Mouse (Mus musculus) kidney, postnatal 0 days (tissue): ENCODE data around the gene Proca1. TPM values are rescaled to one million over a fixed set of nuclear protein-coding genes. Genes with fewer than 3 reads are reported as not detected.
A peak's percentile ranks its signal among the peaks of the same experiment; 100 is the strongest.
"Not testable (repeated sequence)": the region's sequence is repeated elsewhere in the genome, so short reads cannot be mapped to it uniquely, and the experiment has no call there.

Experiments used
- ATAC-seq: fragments of 200-750 bp; cut with Nextera tagmentation; replicated peaks from 2 replicates; pipeline ENCODE4 v1.8.0; 2017; ENCODE audit warnings: low read depth, moderate number of reproducible peaks, moderate TSS enrichment, moderate library complexity; ENCODE audit not compliant: low FRiP score
- DNase-seq: peaks from one replicate; pipeline ENCODE4 v3.0.0-alpha.2; 2016; ENCODE audit warnings: low spot score
- H3K27ac ChIP-seq: fragments of 300-500 bp; sonication (generic); 2 replicates; pipeline ENCODE4 v1.5.1; 2014; ENCODE audit warnings: mild to moderate bottlenecking
- H3K27me3 ChIP-seq: fragments of 300-500 bp; sonication (generic); 2 replicates; pipeline ENCODE4 v1.6.1; 2014; ENCODE audit warnings: low read length, mixed read lengths; ENCODE audit not compliant: insufficient read depth
- H3K36me3 ChIP-seq: fragments of 300-500 bp; sonication (generic); 2 replicates; pipeline ENCODE4 v1.6.1; 2014; ENCODE audit warnings: low read length, mixed read lengths; ENCODE audit not compliant: insufficient read depth
- H3K4me1 ChIP-seq: fragments of 300-500 bp; sonication (generic); replicated peaks from 2 replicates; pipeline ENCODE4 v1.6.1; 2014; ENCODE audit warnings: antibody characterized with exemption, low read length, mixed read lengths; ENCODE audit not compliant: insufficient read depth
- H3K4me2 ChIP-seq: fragments of 300-500 bp; sonication (generic); 2 replicates; pipeline ENCODE4 v1.6.1; 2014; ENCODE audit warnings: mild to moderate bottlenecking, low read length, moderate library complexity, mixed read lengths
- H3K4me3 ChIP-seq: fragments of 300-500 bp; sonication (generic); replicated peaks from 2 replicates; pipeline ENCODE4 v1.5.1; 2014; ENCODE audit warnings: low read depth, low read length
- H3K9ac ChIP-seq: fragments of 300-500 bp; sonication (generic); 2 replicates; pipeline ENCODE4 v1.6.1; 2014; ENCODE audit warnings: low read depth, low read length
- H3K9me3 ChIP-seq: fragments of 300-500 bp; sonication (generic); replicated peaks from 2 replicates; pipeline ENCODE4 v1.6.1; 2016; ENCODE audit warnings: low read length, inconsistent platforms, mixed read lengths
- CTCF ChIP-seq: IDR thresholded peaks from 2 replicates; pipeline ENCODE4 v1.5.1; 2016; ENCODE audit warnings: antibody characterized with exemption, low read depth, mild to moderate bottlenecking, moderate library complexity
- WGBS: fragments of 180-500 bp; shearing (Covaris S2); extraction: QIAGEN DNeasy Blood & Tissue Kit; methylation state at CpG from one replicate; pipeline ENCODE4 v1.1.7; 2014; 5-methylcytosine and 5-hydroxymethylcytosine counted together
- polyA plus RNA-seq: library from polyadenylated mRNA; unstranded; fragments of >200 nt; fragmentation: Nextera tagmentation; extraction: Ambion mirVana; gene quantifications from 2 replicates; pipeline ENCODE4 v1.2.1, GENCODE M21; 2015

Proca1 gene
- polyA plus RNA-seq, 1 experiment from 2014 or later = 3.1 TPM

DNA sequence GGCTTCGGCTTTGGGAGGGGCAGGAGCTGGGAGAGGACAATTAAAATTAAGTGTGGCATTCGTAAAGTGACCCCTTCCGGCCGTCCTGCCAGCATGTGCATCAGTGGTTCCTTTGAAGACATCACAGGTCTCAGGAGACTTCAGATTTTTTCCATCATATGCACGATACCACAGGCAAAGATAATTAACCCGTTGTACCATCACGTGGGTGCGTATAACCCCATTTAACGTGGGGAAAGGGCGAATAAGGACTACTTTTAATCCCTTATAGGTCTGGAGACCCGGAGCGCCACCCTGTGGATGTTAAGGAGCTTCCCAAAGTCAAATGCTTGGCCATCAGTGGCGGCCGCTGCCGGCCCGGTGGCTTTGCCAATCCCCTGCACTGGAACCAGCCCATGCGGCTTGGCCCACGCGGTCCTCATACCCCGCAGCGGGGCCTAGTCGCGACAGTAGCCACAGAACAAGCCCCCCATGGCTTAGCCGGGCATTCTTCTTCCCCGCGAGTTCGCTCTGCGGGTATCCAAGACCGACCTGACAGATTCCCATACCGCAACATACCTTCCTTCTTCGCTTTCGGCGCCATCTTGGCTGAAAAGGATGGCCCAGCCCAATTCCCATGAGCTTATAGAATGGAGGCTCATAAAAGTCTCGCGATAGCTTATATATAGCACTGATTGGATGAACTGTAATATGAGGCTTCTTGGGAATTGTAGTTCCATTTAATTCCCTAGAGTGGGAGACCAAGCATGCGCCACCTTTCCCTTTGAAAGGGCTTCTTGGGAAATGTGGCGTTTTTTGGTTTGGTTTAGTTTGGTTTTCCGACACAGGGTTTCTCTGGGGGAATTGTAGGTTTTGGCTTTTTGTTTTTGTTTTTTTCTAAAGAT lies 10.0 kb upstream of the Proca1 start, which contains the start of gene Rpl23a:
TSS of gene Rpl23a (minus strand) at position 624 of the 884 bp plus-strand sequence.
- peaks cover 22% of the 10 kb centered on the region for H3K4me1 ChIP-seq

GRCm38 (mm10) chr11:78183884-78184514 lies 9.2 kb upstream of the Proca1 start:
- Histone ChIP-seq H3K27ac (0 out of 2 replicates have a peak overlapping the region, but pooled peaks have one; percentile 19), H3K4me2 (peak overlapping the region; percentile 78), H3K9ac (no peak overlapping the region; the same call in 1 of the 2 replicates), H3K4me3 (peak overlapping the region; percentile 68; the same call in 1 of the 2 replicates), H3K4me1 (peaks cover 22% of the 10 kb centered on the region), H3K36me3 (peaks cover 19% of the 10 kb centered on the region; the same call in 1 of the 2 replicates), H3K9me3 (no peaks in the 10 kb centered on the region), H3K27me3 (no peaks in the 10 kb centered on the region)
- DNase-seq (no peak), ATAC-seq (no peak)
- WGBS = 51% methylated on average over 10 of the region's 10 CpGs
- TF ChIP-seq CTCF = no peak

More for the DNA sequence above, 10.0 kb upstream of the Proca1 start, which contains the start of gene Rpl23a:
- Histone ChIP-seq H3K27ac (peak within 1 kb of the TSS; percentile 87), H3K36me3 (peaks cover 19% of the 10 kb centered on the region; the same call in 1 of the 2 replicates), H3K9ac (peak within 1 kb of the TSS; percentile 81), H3K4me2 (peak within 1 kb of the TSS; percentile 78), H3K9me3 (no peaks in the 10 kb centered on the region), H3K4me3 (peak within 1 kb of the TSS; percentile 68), H3K27me3 (no peaks in the 10 kb centered on the region)
- WGBS = under 1% methylated on average over 38 of the region's 38 CpGs
- TF ChIP-seq CTCF = peak; percentile 57
- ATAC-seq (peak; percentile 88), DNase-seq (peak; percentile 99)

DNA sequence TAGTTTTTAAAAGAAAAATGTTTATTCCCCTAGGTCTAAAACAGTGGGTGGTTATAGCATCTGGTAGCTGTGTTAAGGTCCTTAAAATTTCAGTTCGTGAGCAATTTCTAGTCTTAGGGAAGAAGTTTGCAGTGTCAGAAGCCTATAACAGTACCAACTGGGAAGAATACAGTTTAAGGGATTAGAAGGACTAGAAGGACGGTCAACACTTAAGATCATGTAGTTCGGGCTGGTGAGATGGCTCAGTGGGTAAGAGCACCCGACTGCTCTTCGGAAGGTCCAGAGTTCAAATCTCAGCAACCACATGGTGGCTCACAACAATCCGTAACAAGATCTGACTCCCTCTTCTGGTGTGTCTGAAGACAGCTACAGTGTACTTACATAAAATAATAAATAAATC lies 8.5 kb upstream of the Proca1 start:
- peaks cover 19% of the 10 kb centered on the region; the same call in 1 of the 2 replicates for H3K36me3 ChIP-seq
- peaks cover 21% of the 10 kb centered on the region for H3K4me1 ChIP-seq
- not testable (repeated sequence) for H3K9me3 ChIP-seq, H3K4me2 ChIP-seq, H3K27ac ChIP-seq, ATAC-seq, DNase-seq, H3K9ac ChIP-seq, H3K4me3 ChIP-seq, H3K27me3 ChIP-seq
- WGBS = 89% methylated on average over 6 of the region's 6 CpGs

GRCm38 (mm10) chr11:78188331-78189233 lies 4.6 kb upstream of the Proca1 start, which contains the start of gene Rab34:
Gene Rab34, plus strand, starts transcription at chr11:78188430.
- 0 out of 2 replicates have a peak, but pooled peaks have one; percentile 4 for TF ChIP-seq CTCF
- peak within 1 kb of the TSS; percentile 82 for H3K4me2 ChIP-seq
- H3K4me3 ChIP-seq = peak within 1 kb of the TSS; percentile 78
- H3K4me1 ChIP-seq = peaks cover 11% of the 10 kb centered on the region
- DNase-seq (peak; percentile 94), ATAC-seq (peak; percentile 61)
- H3K27ac ChIP-seq = peak within 1 kb of the TSS; percentile 99
- no peaks in the 10 kb centered on the region for H3K27me3 ChIP-seq
- peak within 1 kb of the TSS; percentile 94 for H3K9ac ChIP-seq
- H3K36me3 ChIP-seq = peaks cover 21% of the 10 kb centered on the region
- WGBS = under 1% methylated on average over 69 of the region's 80 CpGs
- no peaks in the 10 kb centered on the region for H3K9me3 ChIP-seq

DNA sequence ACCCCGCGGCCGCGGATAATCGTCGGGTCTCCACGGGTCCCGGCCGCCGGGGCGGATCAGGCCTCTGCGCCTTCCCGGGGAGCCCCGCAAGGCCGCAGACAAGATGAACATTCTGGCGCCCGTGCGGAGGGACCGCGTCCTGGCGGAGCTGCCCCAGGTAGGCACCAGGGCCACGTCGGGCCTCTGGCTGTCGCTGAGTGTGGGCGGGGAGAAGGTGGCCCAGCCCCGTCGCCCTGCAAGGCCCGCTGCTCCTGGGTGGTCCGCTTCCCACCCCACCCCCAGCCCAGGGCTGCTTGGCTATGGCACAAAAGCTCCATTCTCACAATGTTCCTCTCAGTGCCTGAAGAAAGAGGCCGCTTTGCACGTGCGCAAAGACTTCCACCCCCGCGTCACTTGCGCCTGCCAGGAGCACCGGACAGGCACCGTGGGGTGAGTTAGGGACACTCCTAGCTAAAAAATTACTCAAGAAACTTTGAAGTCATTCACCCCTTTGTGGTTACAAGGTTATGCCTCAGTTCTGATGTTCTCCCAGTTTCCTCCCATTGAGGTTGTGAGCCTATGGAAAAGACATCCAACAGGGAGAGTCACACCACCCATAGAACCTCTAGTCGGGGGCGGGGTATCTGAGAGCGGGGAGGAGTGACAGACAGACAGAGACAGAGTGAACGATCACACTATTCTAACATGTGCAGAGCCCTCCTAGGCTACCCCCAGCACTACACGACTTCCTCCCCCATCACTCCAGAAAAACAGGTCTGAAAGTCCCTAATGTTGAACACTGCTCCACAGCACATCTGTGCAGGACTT lies 3.8 kb upstream of the Proca1 start:
- peak overlapping the region; percentile 78 for H3K4me3 ChIP-seq
- peak; percentile 86 for ATAC-seq

More for the DNA sequence above, 3.8 kb upstream of the Proca1 start:
- H3K4me2 ChIP-seq = peak overlapping the region; percentile 82
- H3K9ac ChIP-seq = peak overlapping the region; percentile 94
- H3K27ac ChIP-seq = peak overlapping the region; percentile 99
- H3K36me3 ChIP-seq = peaks cover 21% of the 10 kb centered on the region
- peaks cover 11% of the 10 kb centered on the region for H3K4me1 ChIP-seq
- TF ChIP-seq CTCF = no peak
- DNase-seq = peak; percentile 92
- H3K27me3 ChIP-seq = no peaks in the 10 kb centered on the region
- no peaks in the 10 kb centered on the region for H3K9me3 ChIP-seq
- 1% methylated on average over 42 of the region's 42 CpGs for WGBS
